Comparison of ENCODE assay signal across 8 mouse cellular contexts in genomic region chr11:77624441-77625060, GRCm38 (mm10). TPM values are rescaled to one million over a fixed set of nuclear protein-coding genes. Genes with fewer than 3 reads are reported as not detected.
DNase-seq lines count a peak whose midpoint lies in the region; ATAC-seq and TF ChIP-seq lines count a peak whose summit lies in the region.

No protein-coding gene starts in this region.

- peak overlapping the region; percentile 86 for H3K4me3 ChIP-seq in megakaryocyte, embryonic 14.5 days (replicated peaks)
- H3K4me3 ChIP-seq in layer of hippocampus, adult 2 months: peak overlapping the region; percentile 53

- H3K36me3 ChIP-seq in megakaryocyte, embryonic 14.5 days (replicated peaks; ENCODE audit: low read length): no peaks in the 10 kb centered on the region

- H3K4me1 ChIP-seq in megakaryocyte, embryonic 14.5 days: peaks cover 84% of the 10 kb centered on the region

- H3K9me3 ChIP-seq in megakaryocyte, embryonic 14.5 days: no peaks in the 10 kb centered on the region

- H3K27ac ChIP-seq in layer of hippocampus, adult 2 months: peak overlapping the region; percentile 99

- DNase-seq in embryo, embryonic 10.5 days (ENCODE audit: low spot score): peak; percentile 54
- peak; percentile 18 for DNase-seq in heart, adult 8-10 months (ENCODE audit: low spot score)
- DNase-seq in layer of hippocampus, adult 2 months (ENCODE audit: low spot score in 2 of 2): peak; percentile 78 to 91
- peak; percentile 20 to 39 for DNase-seq in lung, adult 18-20 months
- DNase-seq in ovary, postnatal 36 days (ENCODE audit: low spot score): peak; percentile 23
- DNase-seq in spleen, postnatal 36 days (ENCODE audit: low spot score in 2 of 2): no peak

- ATAC-seq in megakaryocyte, adult 5-6 weeks (ENCODE audit: poor library complexity, severe bottlenecking): no peak

- no peaks in the 10 kb centered on the region for H3K27me3 ChIP-seq in megakaryocyte, embryonic 14.5 days (replicated peaks)

- TF ChIP-seq CTCF in layer of hippocampus, adult 2 months (conservative IDR thresholded peaks at IDR 0.05): no peak

RNA-seq across cellular contexts. Expression of gene Taok1, which starts 16.9 kb away (rescaled TPM):
- polyA plus RNA-seq in megakaryocyte, embryonic 14.5 days (2012; ENCODE audit: insufficient read depth, low replicate concordance): 1.2 and 2.3 TPM in 2 replicates
- 40.5 and 41.9 TPM in 2 replicates for total RNA-seq in megakaryocyte, adult 5-6 weeks (2015)
- total RNA-seq in megakaryocyte, adult 5-6 weeks (2017): 48.4 and 57.0 TPM in 2 replicates
- 10 to 100 TPM; 48.8 to 61.9 (median 56.1) TPM for total RNA-seq in heart, adult 8-10 months (2022)
- total RNA-seq in layer of hippocampus, adult 2 months (2021): 100 to 1,000 TPM; 112 to 114 TPM

Comparison
In these comparisons a context has a peak if more than half of its experiments do, and no peak if none do; other contexts are left out.
1. DNase-seq: peak in embryo, embryonic 10.5 days (single experiment), heart, adult 8-10 months (single experiment), layer of hippocampus, adult 2 months (2 of 2), lung, adult 18-20 months (2 of 2) and ovary, postnatal 36 days (single experiment); none in spleen, postnatal 36 days (0 of 2).